Mouse (Mus musculus) E14TG2a.4 (cell line): ENCODE results near the gene Hist1h2bh.

Experiments
- H3K27me3 ChIP-seq: 2 replicates; pipeline ENCODE4 v1.6.1; 2014; ENCODE audit warnings: low read length, control low read depth; ENCODE audit not compliant: insufficient read depth
- H3K36me3 ChIP-seq: 2 replicates; pipeline ENCODE4 v1.6.1; 2014; ENCODE audit warnings: low read length, control low read depth; ENCODE audit not compliant: insufficient read depth
- H3K4me1 ChIP-seq: replicated peaks from 2 replicates; pipeline ENCODE4 v1.6.1; 2014; ENCODE audit warnings: low read depth, low read length, control low read depth
- H3K4me3 ChIP-seq: replicated peaks from 2 replicates; pipeline ENCODE4 v1.5.1; 2014; ENCODE audit warnings: mild to moderate bottlenecking, low read length
- H3K9me3 ChIP-seq: 2 replicates; pipeline ENCODE4 v1.6.1; 2014; ENCODE audit warnings: low read length, control low read depth
- CTCF ChIP-seq: conservative IDR thresholded peaks from 2 replicates; pipeline ENCODE4 v1.5.1; 2014; ENCODE audit warnings: low read length
- NANOG ChIP-seq: IDR thresholded peaks from 2 replicates; pipeline ENCODE4 v1.6.1; 2014; ENCODE audit warnings: borderline replicate concordance, low read length, mixed read lengths
- POU5F1 ChIP-seq: IDR thresholded peaks from 2 replicates; pipeline ENCODE4 v1.6.1; 2014; ENCODE audit warnings: low read length, borderline replicate concordance

Gene Hist1h2bh

GRCm38 (mm10) chr13:23515281-23515680 is 27.9 kb downstream of the Hist1h2bh start:
- Histone ChIP-seq H3K27me3 (no peaks in the 10 kb centered on the region), H3K4me1 (peaks cover 64% of the 10 kb centered on the region), H3K9me3 (no peaks in the 10 kb centered on the region), H3K36me3 (no peaks in the 10 kb centered on the region), H3K4me3 (no peak overlapping the region)
- no peak for TF ChIP-seq POU5F1
- TF ChIP-seq NANOG = no peak
- no peak for TF ChIP-seq CTCF

DNA sequence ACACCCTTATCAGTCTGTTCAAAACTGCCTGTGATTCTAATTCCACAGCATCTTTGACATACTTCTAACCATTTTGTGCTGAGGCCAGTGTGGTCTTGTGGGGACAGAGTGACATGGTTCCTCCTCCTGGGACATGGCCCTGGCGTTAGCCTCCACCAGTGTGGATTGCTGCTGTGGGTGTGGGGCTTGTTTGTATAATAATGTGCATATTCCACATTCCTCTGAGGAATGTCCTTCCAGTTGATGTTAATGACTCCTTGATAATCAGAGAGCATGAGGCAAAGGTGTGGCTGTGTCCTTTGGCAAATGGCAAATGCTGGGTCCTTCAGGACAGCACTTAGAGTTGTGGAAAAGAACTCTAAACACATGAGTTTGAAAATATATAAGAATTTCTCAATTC is 29.7 kb downstream of the Hist1h2bh start:
- Histone ChIP-seq H3K4me3 (no peak overlapping the region), H3K9me3 (no peaks in the 10 kb centered on the region), H3K4me1 (peaks cover 64% of the 10 kb centered on the region), H3K36me3 (no peaks in the 10 kb centered on the region), H3K27me3 (no peaks in the 10 kb centered on the region)
- TF ChIP-seq CTCF (no peak), POU5F1 (no peak), NANOG (no peak)

DNA sequence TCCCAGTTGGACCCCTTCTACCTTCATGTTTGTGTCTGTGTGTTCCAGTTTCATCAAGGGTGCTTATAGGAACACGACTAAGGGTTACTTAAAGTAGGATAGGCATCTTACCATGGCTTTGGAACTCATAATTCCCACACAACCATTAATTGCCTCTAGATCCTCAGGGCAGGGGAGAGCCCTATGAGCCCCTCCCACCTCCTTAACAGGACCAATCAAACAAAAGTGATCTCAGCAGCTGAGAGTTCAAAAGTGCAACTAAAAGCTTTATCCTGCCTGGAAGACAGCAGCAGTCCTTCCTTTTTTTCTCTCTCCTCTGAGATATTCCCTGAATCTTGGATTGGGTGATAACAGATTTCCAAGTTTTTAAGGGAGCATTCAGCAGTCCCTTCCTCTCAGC is 33.1 kb downstream of the Hist1h2bh start:
- Histone ChIP-seq H3K4me3 (no peak overlapping the region), H3K27me3 (no peaks in the 10 kb centered on the region), H3K36me3 (no peaks in the 10 kb centered on the region), H3K9me3 (no peaks in the 10 kb centered on the region), H3K4me1 (peaks cover 74% of the 10 kb centered on the region)
- TF ChIP-seq POU5F1 = no peak
- TF ChIP-seq CTCF = no peak
- no peak for TF ChIP-seq NANOG

DNA sequence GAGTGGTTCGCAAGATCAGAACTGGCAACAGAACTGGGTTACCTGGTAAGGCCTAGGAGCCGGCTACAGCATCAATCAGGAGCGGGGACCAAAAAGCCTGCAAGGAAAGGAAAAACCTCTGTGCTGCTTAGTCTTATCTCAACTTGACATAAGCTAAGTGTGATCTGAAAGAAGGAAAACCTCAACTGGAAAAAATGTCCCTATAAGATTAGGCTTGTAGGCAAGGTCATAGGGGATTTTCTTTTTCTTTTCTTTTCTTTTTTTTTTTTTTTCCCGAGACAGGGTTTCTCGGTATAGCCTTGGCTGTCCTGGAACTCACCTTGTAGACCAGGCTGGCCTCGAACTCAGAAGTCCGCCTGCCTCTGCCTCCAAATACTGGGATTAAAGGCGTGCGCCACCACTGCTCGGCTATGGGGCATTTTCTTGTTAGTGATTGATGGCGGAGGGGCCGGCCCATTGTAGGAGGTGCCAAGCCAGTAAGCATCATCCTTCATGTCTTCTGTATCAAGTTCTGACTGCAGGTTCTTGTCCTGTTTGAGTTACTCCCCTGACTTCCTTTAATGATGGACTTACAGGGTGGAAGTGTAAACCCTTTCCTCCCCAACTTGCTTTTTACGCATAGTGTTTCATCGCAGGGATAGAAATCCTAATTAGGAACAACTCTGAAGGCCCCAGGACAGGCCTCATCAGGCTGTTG is 36.2 kb downstream of the Hist1h2bh start:
- Histone ChIP-seq H3K9me3 (no peaks in the 10 kb centered on the region), H3K27me3 (no peaks in the 10 kb centered on the region), H3K4me1 (peaks cover 67% of the 10 kb centered on the region), H3K36me3 (no peaks in the 10 kb centered on the region), H3K4me3 (peak overlapping the region; percentile 80)
- no peak for TF ChIP-seq CTCF
- no peak for TF ChIP-seq POU5F1
- no peak for TF ChIP-seq NANOG

DNA sequence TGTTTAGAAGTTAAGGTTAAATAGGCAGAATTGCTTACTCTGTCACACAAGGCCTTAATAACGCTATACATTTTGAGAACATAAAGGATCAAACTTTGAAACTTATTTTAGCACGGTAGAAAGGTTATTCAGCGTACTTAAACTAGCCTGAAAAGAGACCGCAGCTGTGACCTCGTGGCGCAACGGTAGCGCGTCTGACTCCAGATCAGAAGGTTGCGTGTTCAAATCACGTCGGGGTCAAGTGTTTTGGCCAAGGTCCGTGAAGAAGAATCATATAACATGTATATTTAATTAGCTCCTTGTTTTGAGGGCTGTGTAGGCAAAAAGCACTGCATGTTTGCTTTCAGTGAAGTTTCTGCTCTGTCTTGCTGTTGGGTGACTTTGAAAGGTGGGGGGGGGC is 36.8 kb downstream of the Hist1h2bh start:
- H3K9me3 ChIP-seq = no peaks in the 10 kb centered on the region
- H3K27me3 ChIP-seq = no peaks in the 10 kb centered on the region
- H3K4me1 ChIP-seq = peaks cover 68% of the 10 kb centered on the region
- H3K36me3 ChIP-seq = no peaks in the 10 kb centered on the region
- peak overlapping the region; percentile 80 for H3K4me3 ChIP-seq
- no peak for TF ChIP-seq NANOG
- no peak for TF ChIP-seq CTCF
- TF ChIP-seq POU5F1 = no peak

DNA sequence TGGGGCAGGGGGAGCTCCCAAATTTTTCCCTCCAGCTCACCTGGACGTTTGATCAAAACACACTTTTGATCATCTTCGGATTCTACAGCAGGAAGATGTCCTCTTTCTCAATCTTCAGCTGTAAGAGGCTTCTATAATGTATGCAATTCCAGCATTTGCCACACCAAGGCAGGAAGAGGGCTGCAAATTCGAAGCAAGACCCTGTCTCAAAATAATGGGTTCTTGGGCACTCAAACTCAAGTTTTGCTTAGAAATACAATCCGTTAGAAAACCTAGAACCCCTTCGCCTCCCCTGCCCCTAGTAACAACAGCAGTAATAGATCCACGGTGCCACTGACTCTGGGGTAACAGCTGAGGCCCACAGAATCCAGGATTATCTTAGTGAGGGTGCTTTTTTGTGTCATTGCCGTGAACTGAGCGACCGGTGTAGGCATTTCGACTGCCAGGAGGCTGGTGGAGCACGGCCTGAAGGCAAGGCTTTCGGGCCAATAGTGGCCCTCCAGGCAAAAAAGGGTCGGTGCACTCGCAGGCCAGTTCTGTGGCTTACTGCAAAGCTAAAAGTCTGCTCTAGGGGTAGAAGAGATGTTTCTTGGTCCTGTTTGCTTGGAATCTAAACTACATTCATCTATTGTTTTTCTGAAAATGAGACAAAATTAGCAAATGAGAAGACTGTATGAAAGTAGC is 37.4 kb downstream of the Hist1h2bh start:
- no peak for TF ChIP-seq CTCF
- TF ChIP-seq POU5F1 = no peak
- TF ChIP-seq NANOG = no peak
- Histone ChIP-seq H3K4me1 (peaks cover 69% of the 10 kb centered on the region), H3K27me3 (no peaks in the 10 kb centered on the region), H3K9me3 (no peaks in the 10 kb centered on the region), H3K4me3 (peak overlapping the region; percentile 80), H3K36me3 (no peaks in the 10 kb centered on the region)

- Histone ChIP-seq H3K27me3 (no peaks in the 10 kb centered on the region), H3K4me1 (peaks cover 69% of the 10 kb centered on the region), H3K9me3 (no peaks in the 10 kb centered on the region), H3K4me3 (peak overlapping the region; percentile 51), H3K36me3 (no peaks in the 10 kb centered on the region)
- TF ChIP-seq POU5F1 (no peak), NANOG (no peak), CTCF (no peak)
Measured at GRCm38 (mm10) chr13:23503797-23504196, 39.4 kb downstream of the Hist1h2bh start.

- Histone ChIP-seq H3K9me3 (no peaks in the 10 kb centered on the region), H3K4me1 (peaks cover 67% of the 10 kb centered on the region), H3K27me3 (no peaks in the 10 kb centered on the region), H3K36me3 (no peaks in the 10 kb centered on the region), H3K4me3 (peak overlapping the region; percentile 51; the same call in 1 of the 2 replicates)
- TF ChIP-seq CTCF = no peak
Measured at GRCm38 (mm10) chr13:23502916-23503315, 40.3 kb downstream of the Hist1h2bh start.

DNA sequence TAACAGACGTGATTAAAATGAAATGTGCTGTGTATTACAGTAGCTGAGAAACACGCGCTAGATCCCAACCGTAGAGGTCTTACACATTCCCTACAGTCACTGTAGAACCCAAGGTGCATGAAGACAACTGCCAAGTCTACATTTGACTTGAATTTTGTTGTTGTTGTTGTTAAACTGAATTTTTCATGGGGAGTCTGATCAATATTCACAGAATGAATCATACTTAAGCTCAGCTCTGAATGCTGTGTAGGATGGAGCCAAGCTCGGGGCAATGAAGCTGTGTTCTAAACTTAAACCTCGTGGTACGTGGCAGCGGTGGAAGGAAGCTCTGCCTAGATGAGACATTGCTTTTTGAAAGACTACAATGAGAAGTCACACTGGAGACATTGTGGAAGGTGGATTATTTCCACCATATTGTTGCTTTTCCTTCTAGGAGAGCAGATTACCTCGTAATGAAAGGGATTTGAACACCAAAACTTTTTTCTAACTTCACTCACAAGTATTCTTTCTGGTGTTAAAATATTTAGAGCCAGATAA is 41.1 kb downstream of the Hist1h2bh start:
- Histone ChIP-seq H3K36me3 (no peaks in the 10 kb centered on the region), H3K9me3 (no peaks in the 10 kb centered on the region), H3K4me1 (peaks cover 65% of the 10 kb centered on the region), H3K4me3 (peak overlapping the region; percentile 76), H3K27me3 (no peaks in the 10 kb centered on the region)
- no peak for TF ChIP-seq CTCF
- no peak for TF ChIP-seq POU5F1
- TF ChIP-seq NANOG = no peak
